ENCODE assay signal across 15 mouse cellular contexts in the genomic region with DNA sequence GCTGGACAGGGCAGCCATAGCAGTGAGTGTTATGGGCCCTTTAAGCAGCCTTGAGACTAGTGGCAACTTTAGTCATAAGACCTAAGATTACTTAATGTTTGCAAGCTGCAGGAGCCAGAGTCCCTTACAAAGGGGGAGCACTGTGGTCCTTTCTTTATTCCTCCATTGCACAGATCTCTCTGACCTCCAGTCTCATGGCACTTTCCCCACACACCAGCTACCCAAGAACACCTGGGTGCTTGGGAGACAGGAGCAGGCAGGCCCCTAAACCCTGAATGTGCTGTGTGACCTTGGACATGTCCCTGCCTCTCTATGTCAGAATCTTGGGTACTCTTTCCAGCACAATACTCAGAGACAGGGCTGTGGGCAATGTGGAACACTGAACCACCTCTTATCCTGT.
DNase-seq lines count a peak whose midpoint lies in the region; ATAC-seq lines count a peak whose summit lies in the region.
"Had no signal": no experiment of that assay in that cellular context is flagged by ENCODE, and none has a peak within 500 bp of the region (broad histone marks: within the 10 kb centered on the region; RNA-seq: fewer than 3 reads in every experiment).

No protein-coding gene starts in this region.

- no peaks in the 10 kb centered on the region for H3K36me3 ChIP-seq in heart, embryonic 12.5 days
- no peaks in the 10 kb centered on the region for H3K36me3 ChIP-seq in neural tube, embryonic 13.5 days
- H3K36me3 ChIP-seq: embryonic facial prominence, embryonic 15.5 days; kidney, embryonic 15.5 days; liver, embryonic 15.5 days had no signal

- no peak overlapping the region for H3K4me3 ChIP-seq in heart, embryonic 12.5 days
- H3K4me3 ChIP-seq in neural tube, embryonic 13.5 days = no peak overlapping the region
- H3K4me3 ChIP-seq: embryonic facial prominence, embryonic 15.5 days; liver, embryonic 15.5 days had no signal

- no peaks in the 10 kb centered on the region for H3K27me3 ChIP-seq in heart, embryonic 12.5 days (replicated peaks)
- no peaks in the 10 kb centered on the region for H3K27me3 ChIP-seq in neural tube, embryonic 13.5 days
- H3K27me3 ChIP-seq: embryonic facial prominence, embryonic 15.5 days had no signal

- peak overlapping the region; percentile 89 for H3K4me2 ChIP-seq in heart, embryonic 12.5 days
- peak overlapping the region; percentile 86 for H3K4me2 ChIP-seq in neural tube, embryonic 13.5 days
- H3K4me2 ChIP-seq: embryonic facial prominence, embryonic 15.5 days; liver, embryonic 15.5 days had no signal

- H3K9me3 ChIP-seq in heart, embryonic 12.5 days (replicated peaks) = no peaks in the 10 kb centered on the region
- H3K9me3 ChIP-seq in neural tube, embryonic 13.5 days = no peaks in the 10 kb centered on the region
- H3K9me3 ChIP-seq: embryonic facial prominence, embryonic 15.5 days; kidney, embryonic 15.5 days; liver, embryonic 15.5 days had no signal

- no peak overlapping the region for H3K27ac ChIP-seq in heart, embryonic 12.5 days (ENCODE audit: poor library complexity, severe bottlenecking)
- H3K27ac ChIP-seq in neural tube, embryonic 13.5 days (replicated peaks) = 0 out of 2 replicates have a peak overlapping the region, but pooled peaks have one; percentile 13
- H3K27ac ChIP-seq: embryonic facial prominence, embryonic 15.5 days; liver, embryonic 15.5 days had no signal

- H3K4me1 ChIP-seq in heart, embryonic 12.5 days (replicated peaks) = peaks cover 53% of the 10 kb centered on the region
- H3K4me1 ChIP-seq in neural tube, embryonic 13.5 days (replicated peaks) = peaks cover 62% of the 10 kb centered on the region

- H3K9ac ChIP-seq in heart, embryonic 12.5 days = peak overlapping the region; percentile 94; the same call in 1 of the 2 replicates
- no peak overlapping the region; the same call in 1 of the 2 replicates for H3K9ac ChIP-seq in neural tube, embryonic 13.5 days
- H3K9ac ChIP-seq: embryonic facial prominence, embryonic 15.5 days; kidney, embryonic 15.5 days; liver, embryonic 15.5 days had no signal

- no peak for DNase-seq in heart, adult 9 months (ENCODE audit: low spot score in 2 of 2)
- DNase-seq in kidney, adult 18-20 months = peak; percentile 29
- no peak for DNase-seq in kidney, postnatal 10 days
- no peak for DNase-seq in neural tube, embryonic 10.5 days (ENCODE audit: extremely low spot score, low spot score)
- DNase-seq: cerebellum, adult 11 months; layer of hippocampus, adult 9-11 months; left cerebral cortex, postnatal 4 days; right cerebral cortex, postnatal 25 days had no signal

- no peak for ATAC-seq in heart, embryonic 12.5 days (ENCODE audit: insufficient number of reproducible peaks, low FRiP score)
- ATAC-seq in neural tube, embryonic 13.5 days (ENCODE audit: low read depth) = no peak
- ATAC-seq in erythroblast, adult 5-6 weeks (replicated peaks; ENCODE audit: low FRiP score, poor library complexity, severe bottlenecking) = no peak
- ATAC-seq: forebrain, embryonic 14.5 days had no signal
